Mouse (Mus musculus) CH12.LX (cell line): ENCODE results near the gene A830031A19Rik.

Experiments used
- CHD2 ChIP-seq: IDR thresholded peaks from 2 replicates; pipeline ENCODE4 v1.6.1; 2011; ENCODE audit warnings: low read length, improper control_type of control experiment
- CTCF ChIP-seq, 2 experiments: IDR thresholded peaks in 1 of 2; conservative IDR thresholded peaks in 1 of 2; 2 replicates each; pipeline ENCODE4 v1.5.1; 2011 to 2012; ENCODE audit warnings: low read depth in 2 of 2, low read length in 2 of 2, improper control_type of control experiment in 1 of 2, inconsistent platforms in 1 of 2, mild to moderate bottlenecking in 1 of 2, moderate library complexity in 1 of 2
- JUND ChIP-seq: conservative IDR thresholded peaks from 2 replicates; pipeline ENCODE4 v1.6.1; 2011; ENCODE audit warnings: low read depth, low read length, improper control_type of control experiment
- NELFE ChIP-seq: IDR thresholded peaks from 2 replicates; pipeline ENCODE4 v1.6.1; 2011; ENCODE audit warnings: low read depth, low read length, improper control_type of control experiment
- RAD21 ChIP-seq: IDR thresholded peaks from 2 replicates; pipeline ENCODE4 v1.6.1; 2011; ENCODE audit warnings: low read depth, mild to moderate bottlenecking, low read length, improper control_type of control experiment, moderate library complexity
- USF2 ChIP-seq: conservative IDR thresholded peaks from 2 replicates; pipeline ENCODE4 v1.6.1; 2011; ENCODE audit warnings: low read depth, low read length, improper control_type of control experiment

DNA sequence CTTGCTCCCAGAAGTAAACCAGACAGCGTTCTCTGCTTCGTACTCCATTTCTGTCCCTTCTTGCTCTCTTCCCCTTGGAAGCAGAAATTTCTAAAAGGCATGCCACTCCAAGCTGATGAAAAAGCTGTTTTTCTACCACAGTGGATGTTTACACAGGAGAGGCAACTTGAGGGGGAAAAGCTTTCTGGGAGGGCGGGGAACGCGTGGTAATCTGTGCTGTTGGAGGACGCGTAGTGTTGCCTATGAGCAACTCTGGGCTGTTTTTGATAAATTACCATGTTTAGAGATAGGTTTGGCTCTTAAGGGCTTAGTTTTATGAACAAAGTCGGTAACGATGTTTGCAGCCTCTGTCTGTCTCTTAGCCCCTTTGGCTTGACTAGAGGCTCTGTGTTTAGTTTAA, 20.4 kb upstream of the A830031A19Rik start:
- TF ChIP-seq NELFE (no peak), CTCF (conservative IDR thresholded peaks at IDR 0.05 in 1 of 2, IDR thresholded peaks at IDR 0.05 in 1 of 2; ENCODE audit: low read depth in 2 of 2, low read length in 2 of 2) (no peak), RAD21 (no peak), USF2 (no peak), CHD2 (no peak), JUND (no peak)
